Mouse (Mus musculus): ENCODE results near the gene Ugcg. TPM values are rescaled to one million over a fixed set of nuclear protein-coding genes. Genes with fewer than 3 reads are reported as not detected.

The Ugcg gene
- total and polyA plus RNA-seq, 3 experiments, result 30.8 to 45.4 TPM; not detected in 1

GRCm38 (mm10) chr4:59258771-59259170 is 69.7 kb downstream of the Ugcg start:
- no peak for DNase-seq (ENCODE audit: low read depth, low spot score)
- H3K36me3 ChIP-seq (ENCODE audit: control insufficient read depth in 1 of 2, insufficient read depth in 2 of 2, low read length in 2 of 2), result 0 out of 4 replicates have a peak, but pooled peaks cover 0 to 5% of the 10 kb centered on the region in 2 experiments
- no peaks in the 10 kb centered on the region for H3K9me3 ChIP-seq (replicated peaks; ENCODE audit: insufficient read depth, low read length)
- no peak for TF ChIP-seq ETS1 (IDR thresholded peaks at IDR 0.05; ENCODE audit: low read depth, low read length)
- TF ChIP-seq MEF2A (IDR thresholded peaks at IDR 0.05; ENCODE audit: extremely low read depth, insufficient replicate concordance, low read depth, low read length, poor library complexity, severe bottlenecking), result no peak
- TF ChIP-seq HCFC1 (IDR thresholded peaks at IDR 0.05; ENCODE audit: low read depth, low read length), result no peak
- TF ChIP-seq E2F4 (IDR thresholded peaks at IDR 0.05; ENCODE audit: borderline replicate concordance, low read depth, low read length), result no peak
- no peak for TF ChIP-seq CTCF (IDR thresholded peaks at IDR 0.05 in 2 of 3, conservative IDR thresholded peaks at IDR 0.05 in 1 of 3; ENCODE audit: control insufficient read depth in 1 of 3, insufficient read depth in 1 of 3, low read depth in 2 of 3, low read length in 3 of 3, poor library complexity in 1 of 3, severe bottlenecking in 1 of 3)
- TF ChIP-seq POLR2A (IDR thresholded peaks at IDR 0.05; ENCODE audit: control insufficient read depth in 1 of 2, insufficient read depth in 1 of 2, low read depth in 1 of 2, low read length in 2 of 2, poor library complexity in 1 of 2), result no peak
- TF ChIP-seq ZC3H11A (IDR thresholded peaks at IDR 0.05; ENCODE audit: low read depth, low read length), result no peak
- no peak for TF ChIP-seq MYC (IDR thresholded peaks at IDR 0.05; ENCODE audit: low read depth, low read length)
- TF ChIP-seq MAFK (IDR thresholded peaks at IDR 0.05; ENCODE audit: borderline replicate concordance, low read depth, low read length), result no peak
- TF ChIP-seq MYB (IDR thresholded peaks at IDR 0.05; ENCODE audit: low read depth, low read length), result no peak
- no peak for TF ChIP-seq CHD1 (IDR thresholded peaks at IDR 0.05; ENCODE audit: low read depth, low read length)
- H3K27ac ChIP-seq (ENCODE audit: control insufficient read depth, low read depth, low read length), result no peak overlapping the region
- H3K79me2 ChIP-seq (ENCODE audit: control insufficient read depth, insufficient read depth, low read length, poor library complexity), result no peaks in the 10 kb centered on the region
- no peak overlapping the region for H3K9ac ChIP-seq (ENCODE audit: control insufficient read depth, low read depth, low read length, poor library complexity, severe bottlenecking)
- H3K4me3 ChIP-seq (ENCODE audit: control insufficient read depth in 1 of 2, insufficient read depth in 1 of 2, low read depth in 2 of 2, low read length in 2 of 2), result no peak overlapping the region
- no peaks in the 10 kb centered on the region for H3K27me3 ChIP-seq (ENCODE audit: control insufficient read depth in 1 of 2, insufficient read depth in 2 of 2, low read length in 2 of 2)
- peaks cover 3 to 6% of the 10 kb centered on the region in 2 experiments for H3K4me1 ChIP-seq (ENCODE audit: control insufficient read depth in 1 of 2, insufficient read depth in 2 of 2, low read length in 2 of 2)

- Histone ChIP-seq H3K9me3 (replicated peaks; ENCODE audit: insufficient read depth, low read length) (no peaks in the 10 kb centered on the region), H3K27me3 (ENCODE audit: control insufficient read depth in 1 of 2, insufficient read depth in 2 of 2, low read length in 2 of 2) (no peaks in the 10 kb centered on the region), H3K9ac (ENCODE audit: control insufficient read depth, low read depth, low read length, poor library complexity, severe bottlenecking) (no peak overlapping the region), H3K79me2 (ENCODE audit: control insufficient read depth, insufficient read depth, low read length, poor library complexity) (no peaks in the 10 kb centered on the region), H3K4me3 (ENCODE audit: control insufficient read depth in 1 of 2, insufficient read depth in 1 of 2, low read depth in 2 of 2, low read length in 2 of 2) (no peak overlapping the region), H3K27ac (ENCODE audit: control insufficient read depth, low read depth, low read length) (peak overlapping the region; percentile 24; the same call in 1 of the 2 replicates), H3K36me3 (ENCODE audit: control insufficient read depth in 1 of 2, insufficient read depth in 2 of 2, low read length in 2 of 2) (peaks cover 0 to 5% of the 10 kb centered on the region in 2 experiments; a peak in 1 of 4 replicates), H3K4me1 (ENCODE audit: control insufficient read depth in 1 of 2, insufficient read depth in 2 of 2, low read length in 2 of 2) (peaks cover 3 to 6% of the 10 kb centered on the region in 2 experiments)
- no peak for TF ChIP-seq MEF2A (IDR thresholded peaks at IDR 0.05; ENCODE audit: extremely low read depth, insufficient replicate concordance, low read depth, low read length, poor library complexity, severe bottlenecking)
- 0 out of 2 replicates have a peak, but pooled peaks have one; percentile 15 for TF ChIP-seq ETS1 (IDR thresholded peaks at IDR 0.05; ENCODE audit: low read depth, low read length)
- TF ChIP-seq CTCF (IDR thresholded peaks at IDR 0.05 in 2 of 3, conservative IDR thresholded peaks at IDR 0.05 in 1 of 3; ENCODE audit: control insufficient read depth in 1 of 3, insufficient read depth in 1 of 3, low read depth in 2 of 3, low read length in 3 of 3, poor library complexity in 1 of 3, severe bottlenecking in 1 of 3), result peak in 1 of 3 experiments; percentile 16; a peak in 2 of 6 replicates
- TF ChIP-seq ZNF384 (IDR thresholded peaks at IDR 0.05; ENCODE audit: low read depth, low read length), result 0 out of 2 replicates have a peak, but pooled peaks have one; percentile 38
- TF ChIP-seq HCFC1 (IDR thresholded peaks at IDR 0.05; ENCODE audit: low read depth, low read length), result no peak
- TF ChIP-seq ELF1 (IDR thresholded peaks at IDR 0.05; ENCODE audit: low read depth, low read length), result peak; percentile 41; the same call in 1 of the 2 replicates
- TF ChIP-seq EP300 (IDR thresholded peaks at IDR 0.05; ENCODE audit: low read depth in 1 of 2, low read length in 2 of 2), result no peak
- peak; percentile 21; the same call in 1 of the 2 replicates for TF ChIP-seq GATA1 (IDR thresholded peaks at IDR 0.05; ENCODE audit: low read depth, low read length)
- peak; percentile 24; the same call in 1 of the 2 replicates for TF ChIP-seq MXI1 (IDR thresholded peaks at IDR 0.05; ENCODE audit: low read depth, low read length)
- TF ChIP-seq JUND (IDR thresholded peaks at IDR 0.05; ENCODE audit: low read depth, low read length), result no peak
- TF ChIP-seq MAX (IDR thresholded peaks at IDR 0.05; ENCODE audit: low read length), result 0 out of 2 replicates have a peak, but pooled peaks have one; percentile 32
- TF ChIP-seq RAD21 (IDR thresholded peaks at IDR 0.05; ENCODE audit: low read depth, low read length), result peak; percentile 4
- no peak for TF ChIP-seq ZMIZ1 (IDR thresholded peaks at IDR 0.05; ENCODE audit: low read depth, low read length)
- TF ChIP-seq USF1 (IDR thresholded peaks at IDR 0.05; ENCODE audit: low read depth, low read length), result peak; percentile 49; the same call in 1 of the 2 replicates
- DNase-seq (ENCODE audit: low read depth, low spot score), result peak; percentile 50
Observed at GRCm38 (mm10) chr4:59259806-59260205, 70.7 kb downstream of the Ugcg start.
